Mouse (Mus musculus) right cerebral cortex, postnatal 10 days (tissue): ENCODE data around the gene Bud23.
A peak's percentile ranks its signal among the peaks of the same experiment; 100 is the strongest.
"Not testable (repeated sequence)": the region's sequence is repeated elsewhere in the genome, so short reads cannot be mapped to it uniquely, and the experiment has no call there.

Experiments
- DNase-seq, 2 experiments: peaks; one replicate each; pipeline ENCODE4 v3.0.0; 2021; ENCODE audit warnings: low spot score in 2 of 2

Gene Bud23

GRCm38 (mm10) chr5:135064909-135065446 is at the start of gene Bud23:
TSS of gene Bud23 (minus strand) at chr5:135064959.
- DNase-seq = not testable (repeated sequence)

DNA sequence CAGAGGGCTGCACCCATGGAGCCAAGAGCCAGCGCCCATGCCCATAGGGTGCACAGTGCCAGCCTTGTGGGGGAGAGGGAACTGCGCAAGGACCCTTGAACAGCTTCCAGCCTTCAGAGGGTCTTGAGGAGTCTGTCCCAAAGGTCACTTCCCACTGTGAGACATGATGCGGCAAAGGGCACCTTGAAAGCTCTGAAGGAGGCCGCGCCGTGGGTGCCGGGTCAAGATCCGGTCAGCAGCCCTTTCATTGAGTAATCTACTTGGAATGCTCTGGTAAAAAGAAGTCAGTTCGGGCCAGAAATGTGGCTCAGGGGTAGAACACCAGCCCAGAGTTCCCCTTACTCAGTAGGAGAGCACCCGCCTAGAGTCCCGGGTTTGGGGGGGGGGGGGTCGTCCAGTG is 49.0 kb upstream of the Bud23 start:
- DNase-seq = no peak

DNA sequence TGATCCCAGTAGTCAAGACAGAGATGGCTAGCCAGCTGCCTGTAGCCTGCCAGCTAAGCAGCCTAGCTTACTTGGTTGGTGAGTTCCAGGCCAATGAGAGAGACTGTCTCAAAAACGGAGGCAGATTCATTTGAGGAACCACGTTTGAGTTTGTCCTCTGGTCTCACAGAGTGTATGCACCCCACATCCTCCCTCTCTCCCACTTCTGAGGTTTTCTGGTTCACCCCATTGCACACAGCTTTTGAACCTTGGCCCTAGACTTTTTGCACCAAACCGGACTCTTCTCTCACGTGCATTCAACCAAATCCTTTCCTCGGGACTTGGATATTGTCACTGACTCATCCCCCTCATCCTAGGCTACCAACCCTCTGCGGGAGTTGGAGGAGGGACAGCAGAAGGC is 45.2 kb upstream of the Bud23 start:
- no peak for DNase-seq

- DNase-seq = no peak
Measured at GRCm38 (mm10) chr5:135109426-135109825, 44.7 kb upstream of the Bud23 start.

- DNase-seq = no peak
Measured at GRCm38 (mm10) chr5:135109017-135109416, 44.3 kb upstream of the Bud23 start.

DNA sequence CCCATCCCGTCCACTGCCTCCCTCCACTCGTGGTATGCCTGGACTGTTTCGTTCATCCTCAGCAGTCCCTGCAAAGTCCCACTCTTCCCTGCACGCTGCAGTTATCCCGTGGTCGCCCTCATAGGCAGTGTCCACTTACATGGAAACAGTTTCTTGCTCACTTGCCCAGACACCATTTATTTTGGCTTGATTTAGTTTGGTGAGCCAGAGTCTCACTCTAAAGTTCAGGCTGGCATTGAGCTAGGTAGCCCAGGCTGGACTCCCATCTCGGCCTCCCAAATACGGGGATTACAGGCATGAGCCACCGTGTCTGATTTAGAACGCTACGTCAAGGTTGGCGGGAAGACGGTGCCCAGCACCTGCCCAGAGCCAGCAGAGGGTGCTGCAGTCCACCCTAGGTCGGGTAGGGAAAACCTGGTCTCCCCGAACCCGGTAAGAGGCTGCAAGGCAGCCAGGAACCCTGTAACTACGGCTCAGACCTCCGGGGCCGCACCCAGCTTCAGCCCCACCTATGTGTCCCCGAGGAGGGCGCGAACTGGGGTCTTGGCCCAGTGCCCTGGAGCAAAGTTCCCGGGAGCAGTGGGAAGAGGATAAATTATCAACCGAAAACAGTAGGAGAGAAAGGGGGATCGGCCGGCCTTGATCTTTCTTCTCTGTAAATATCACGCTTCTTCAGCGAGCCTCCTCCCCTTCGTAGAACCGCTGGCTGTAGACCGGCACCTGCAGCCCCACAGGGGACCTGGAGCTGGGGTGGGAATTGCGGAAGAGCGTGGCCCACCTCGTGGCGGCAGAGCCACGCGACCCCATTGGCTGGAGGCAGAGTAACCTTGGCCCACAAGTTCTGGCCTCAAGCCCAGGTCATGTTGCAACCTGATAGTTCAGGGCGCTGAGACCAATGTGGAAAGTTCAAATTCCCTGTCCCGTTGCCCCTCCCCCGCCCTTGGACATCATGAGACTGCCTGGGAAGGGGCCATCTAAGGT is 43.1 kb upstream of the Bud23 start:
- peak; percentile 34 to 44 for DNase-seq

DNA sequence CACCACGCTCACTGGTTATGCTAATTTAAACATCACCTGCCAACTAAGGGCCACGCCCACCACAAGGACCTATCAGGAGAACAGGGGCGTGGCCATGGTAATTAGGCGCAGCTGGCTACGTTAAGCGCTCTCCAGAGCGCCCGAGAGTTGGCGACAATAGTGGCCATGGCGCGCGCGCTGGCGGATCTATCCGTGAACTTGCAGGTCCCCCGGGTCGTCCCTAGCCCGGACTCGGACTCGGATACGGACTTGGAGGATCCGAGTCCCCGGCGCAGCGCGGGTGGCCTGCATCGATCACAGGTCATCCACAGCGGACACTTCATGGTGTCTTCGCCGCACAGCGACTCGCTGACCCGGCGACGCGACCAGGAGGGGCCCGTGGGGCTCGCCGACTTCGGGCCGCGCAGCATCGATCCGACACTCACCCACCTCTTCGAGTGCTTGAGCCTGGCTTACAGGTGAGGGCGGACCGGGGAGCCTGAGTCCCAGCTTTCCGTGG is 42.0 kb upstream of the Bud23 start:
- peak; percentile 81 to 87 for DNase-seq

- DNase-seq = no peak
Measured at GRCm38 (mm10) chr5:135103999-135104660, 39.4 kb upstream of the Bud23 start.

- no peak for DNase-seq
Measured at GRCm38 (mm10) chr5:135100981-135101380, 36.2 kb upstream of the Bud23 start.

GRCm38 (mm10) chr5:135089653-135090052 is 24.9 kb upstream of the Bud23 start, which contains the start of gene Mlxipl:
TSS of gene Mlxipl (plus strand) at chr5:135089890.
- no peak for DNase-seq

- no peak for DNase-seq
Measured at GRCm38 (mm10) chr5:135086871-135087270, 22.1 kb upstream of the Bud23 start.

- no peak for DNase-seq
Measured at GRCm38 (mm10) chr5:135080539-135080938, 15.8 kb upstream of the Bud23 start.

- DNase-seq = no peak
Measured at GRCm38 (mm10) chr5:135079578-135079977, 14.8 kb upstream of the Bud23 start.

GRCm38 (mm10) chr5:135078482-135078810 is 13.7 kb upstream of the Bud23 start:
- peak in 1 of 2 experiments; percentile 73 for DNase-seq

DNA sequence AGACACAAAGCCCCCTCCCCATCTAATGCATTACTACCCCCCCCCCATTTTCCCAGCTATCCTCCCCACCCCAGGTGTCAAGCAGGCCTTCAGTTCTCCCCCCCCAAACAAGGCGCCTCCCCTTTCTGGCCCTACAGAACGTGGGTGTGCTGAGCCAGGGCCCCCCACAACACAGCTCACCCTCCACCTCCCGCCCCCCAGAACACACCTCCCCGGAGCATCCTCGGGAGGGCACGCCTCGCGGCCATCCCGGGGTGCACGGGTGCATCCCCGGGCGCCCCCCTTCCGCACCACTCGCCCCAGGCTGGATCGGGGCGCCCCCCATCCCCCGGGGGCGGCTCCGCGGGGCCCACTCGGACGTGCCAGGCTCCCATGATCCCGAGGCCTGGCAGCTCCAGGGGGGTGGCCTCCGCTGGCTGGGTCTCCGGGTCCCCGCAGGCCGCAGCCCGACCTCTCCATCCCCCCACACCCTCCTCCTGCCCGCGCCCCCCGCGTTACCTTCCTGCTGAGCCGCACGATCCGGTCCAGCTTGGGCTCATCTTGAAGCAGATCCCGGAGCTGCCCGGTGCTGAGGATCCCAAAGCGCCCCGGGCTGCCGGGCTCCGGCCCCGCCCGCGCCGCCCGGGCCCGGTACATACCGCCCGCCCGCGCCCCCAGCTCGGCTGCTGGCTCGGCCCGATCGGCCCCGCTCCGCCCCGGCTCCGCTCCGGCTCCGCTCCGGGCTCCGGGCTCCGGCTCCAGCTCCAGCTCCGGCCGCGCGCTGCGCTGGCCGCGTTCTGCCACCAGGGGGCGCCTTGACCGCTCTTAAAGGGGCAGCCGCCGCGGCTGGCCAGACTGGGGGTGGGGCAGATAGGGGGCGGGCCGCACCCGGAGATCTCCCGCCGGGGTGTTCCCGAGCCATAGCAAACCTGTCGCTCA is 13.1 kb upstream of the Bud23 start, which contains the start of gene Vps37d:
Gene Vps37d (minus strand): TSS at position 703 of the 918 bp plus-strand sequence.
- DNase-seq = peak; percentile 91 to 96

DNA sequence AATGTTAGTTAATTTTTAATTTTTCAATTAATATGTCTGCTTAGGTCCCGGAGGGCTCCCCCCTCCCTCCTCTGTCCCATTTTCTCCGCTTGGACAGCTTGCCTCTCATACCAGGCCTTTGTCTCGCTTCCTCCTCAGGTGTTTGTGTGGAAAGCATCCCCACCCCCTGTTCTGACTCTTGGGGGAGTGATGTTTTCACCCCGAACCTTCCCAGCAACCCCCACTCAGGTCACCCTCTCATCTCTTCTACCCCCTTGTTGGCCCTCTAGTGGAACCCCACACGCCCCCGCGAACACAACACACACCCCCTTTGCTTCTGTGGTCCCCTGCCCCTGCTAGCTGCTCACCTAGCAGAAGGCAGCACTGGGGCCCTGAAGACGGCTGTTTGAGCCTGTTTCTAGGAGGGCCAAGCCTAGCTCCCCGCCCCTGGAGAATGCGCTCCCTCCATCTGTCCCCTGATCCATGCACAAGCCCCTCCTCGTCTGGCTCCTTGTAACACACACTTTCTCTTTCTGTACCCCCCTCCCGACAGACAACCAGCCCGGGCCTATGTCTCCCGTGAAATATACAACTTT is 12.3 kb upstream of the Bud23 start:
- peak; percentile 64 to 79 for DNase-seq

- peak in 1 of 2 experiments; percentile 50 for DNase-seq
Measured at GRCm38 (mm10) chr5:135076368-135076767, 11.6 kb upstream of the Bud23 start.

DNA sequence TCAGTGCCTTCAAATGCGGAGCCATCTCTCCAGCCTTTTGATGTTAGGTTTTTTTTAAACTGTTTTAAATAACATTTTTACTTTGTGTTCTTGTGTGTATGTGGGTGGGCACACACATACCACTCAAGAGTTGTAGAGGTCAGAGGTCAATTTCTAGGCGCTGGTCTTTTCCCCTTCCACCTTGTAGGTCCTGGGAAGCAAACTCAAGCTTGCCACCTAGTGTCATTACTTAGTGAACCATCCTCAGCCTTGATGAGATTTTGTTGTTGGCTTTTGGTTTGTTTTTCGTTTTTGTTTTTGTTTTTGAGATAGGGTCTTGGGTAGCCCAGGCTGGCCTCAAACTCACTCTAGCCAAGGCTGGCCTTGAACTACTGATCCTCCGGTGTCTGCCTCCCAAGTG is 10.9 kb upstream of the Bud23 start:
- DNase-seq = no peak

GRCm38 (mm10) chr5:135073349-135074150 is 8.8 kb upstream of the Bud23 start:
- DNase-seq = no peak

DNA sequence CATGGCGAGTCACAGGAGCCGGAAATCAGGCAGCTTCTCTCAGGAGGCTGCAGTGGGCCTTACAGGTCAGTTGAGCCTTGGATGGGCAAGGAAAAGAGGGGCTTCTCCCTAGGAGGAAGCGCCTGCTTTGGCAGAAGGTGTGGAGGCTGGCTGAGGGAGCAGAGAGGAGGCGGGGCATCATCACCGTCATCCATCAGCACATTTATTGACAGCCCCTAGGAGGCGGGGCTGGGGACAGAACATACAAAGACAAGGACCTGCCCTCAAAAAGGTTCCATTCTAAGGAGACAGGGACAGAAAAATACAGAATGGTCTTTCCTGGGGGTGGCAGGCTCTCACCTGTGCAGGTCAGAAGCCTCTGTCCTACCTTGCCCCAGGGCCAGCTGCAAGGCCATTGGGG is 8.0 kb upstream of the Bud23 start:
- no peak for DNase-seq
